Comparison of ENCODE assay signal across 8 mouse cellular contexts in genomic region chr5:88689279-88689938, GRCm38 (mm10). TPM values are rescaled to one million over a fixed set of nuclear protein-coding genes. Genes with fewer than 3 reads are reported as not detected.
DNase-seq lines count a peak whose midpoint lies in the region; ATAC-seq lines count a peak whose summit lies in the region.

No protein-coding gene starts in this region.

- ATAC-seq in cerebellum, adult (ENCODE audit: insufficient number of reproducible peaks, low FRiP score, low TSS enrichment), result no peak; the same call in 1 of the 2 replicates
- ATAC-seq in hematopoietic stem cell, adult 5-6 weeks (replicated peaks in 1 of 2; ENCODE audit: insufficient read depth in 1 of 2, low FRiP score in 2 of 2, low TSS enrichment in 1 of 2, low read depth in 1 of 2, poor library complexity in 2 of 2, severe bottlenecking in 2 of 2), result peak; percentile 61 to 65; a peak in 2 of 4 replicates

- DNase-seq in cerebellum, postnatal 10 days, result peak; percentile 43 to 67
- peak; percentile 39 for DNase-seq in lung, postnatal 36 days
- DNase-seq in lung, postnatal 14 days, result no peak
- DNase-seq in retina, postnatal 7 days (ENCODE audit: low read depth, low spot score), result peak; percentile 32
- no peak for DNase-seq in left cerebral cortex, adult 18-20 months (ENCODE audit: low spot score in 2 of 2)
- DNase-seq in frontal cortex, postnatal 25 days (ENCODE audit: low spot score in 2 of 2), result no peak

RNA-seq across cellular contexts. Expression of gene Grsf1, which starts 13.4 kb away (rescaled TPM):
- 80.8 and 112 TPM in 2 replicates for total RNA-seq in hematopoietic stem cell, adult 5-6 weeks (2017)
- total RNA-seq in left cerebral cortex, adult 18-20 months (2021), result 100 to 1,000 TPM; 103 to 109 TPM

RNA-seq across cellular contexts. Expression of gene Mob1b, which starts 31.2 kb away (rescaled TPM):
- 12.6 and 19.9 TPM in 2 replicates for total RNA-seq in hematopoietic stem cell, adult 5-6 weeks (2017)
- total RNA-seq in left cerebral cortex, adult 18-20 months (2021), result 10 to 100 TPM; 24.4 to 26.2 TPM

Comparison
In these comparisons a context has a peak if more than half of its experiments do, and no peak if none do; other contexts are left out.
1. DNase-seq: peak in cerebellum, postnatal 10 days (2 of 2), lung, postnatal 36 days (single experiment) and retina, postnatal 7 days (single experiment); none in lung, postnatal 14 days (single experiment), left cerebral cortex, adult 18-20 months (0 of 2) and frontal cortex, postnatal 25 days (0 of 2).